Mouse (Mus musculus): ENCODE results near the gene Notum.

Gene Notum

GRCm38 (mm10) chr11:120641255-120641654 lies 19.7 kb downstream of the Notum start:
- DNase-seq (ENCODE audit: extremely low spot score, low read depth, low spot score): no peak

- DNase-seq (ENCODE audit: extremely low spot score, low read depth, low spot score): no peak
These were observed 26.2 kb downstream of the Notum start for GRCm38 (mm10) chr11:120634810-120635209.

- peak; percentile 75 for DNase-seq (ENCODE audit: extremely low spot score, low read depth, low spot score)
These were observed 27.2 kb downstream of the Notum start, which contains the start of gene Mafg for GRCm38 (mm10) chr11:120633520-120634343. TSS of gene Mafg (minus strand) at chr11:120633600.

- no peak for DNase-seq (ENCODE audit: extremely low spot score, low read depth, low spot score)
These were observed 28.1 kb downstream of the Notum start for GRCm38 (mm10) chr11:120632559-120633519.

- DNase-seq (ENCODE audit: extremely low spot score, low read depth, low spot score): no peak
These were observed 29.1 kb downstream of the Notum start for GRCm38 (mm10) chr11:120631726-120632448.

GRCm38 (mm10) chr11:120630881-120631725 lies 29.9 kb downstream of the Notum start:
- DNase-seq (ENCODE audit: extremely low spot score, low read depth, low spot score): no peak

- no peak for DNase-seq (ENCODE audit: extremely low spot score, low read depth, low spot score)
These were observed 30.5 kb downstream of the Notum start for GRCm38 (mm10) chr11:120630401-120630871.

GRCm38 (mm10) chr11:120629911-120630310 lies 31.1 kb downstream of the Notum start:
- no peak for DNase-seq (ENCODE audit: extremely low spot score, low read depth, low spot score)

- no peak for DNase-seq (ENCODE audit: extremely low spot score, low read depth, low spot score)
These were observed 31.6 kb downstream of the Notum start for GRCm38 (mm10) chr11:120629341-120629730.

- no peak for DNase-seq (ENCODE audit: extremely low spot score, low read depth, low spot score)
These were observed 32.2 kb downstream of the Notum start for GRCm38 (mm10) chr11:120628601-120629340.

- no peak for DNase-seq (ENCODE audit: extremely low spot score, low read depth, low spot score)
These were observed 33.3 kb downstream of the Notum start for GRCm38 (mm10) chr11:120627468-120628300.

- no peak for DNase-seq (ENCODE audit: extremely low spot score, low read depth, low spot score)
These were observed 34.0 kb downstream of the Notum start for GRCm38 (mm10) chr11:120626785-120627467.

- no peak for DNase-seq (ENCODE audit: extremely low spot score, low read depth, low spot score)
These were observed 35.7 kb downstream of the Notum start, which contains the start of gene Sirt7 for GRCm38 (mm10) chr11:120625152-120625775. TSS of gene Sirt7 (minus strand) at chr11:120625240.

GRCm38 (mm10) chr11:120624680-120625111 lies 36.3 kb downstream of the Notum start:
- no peak for DNase-seq (ENCODE audit: extremely low spot score, low read depth, low spot score)

GRCm38 (mm10) chr11:120623961-120624679 lies 36.9 kb downstream of the Notum start:
- DNase-seq (ENCODE audit: extremely low spot score, low read depth, low spot score): no peak

GRCm38 (mm10) chr11:120622805-120623204 lies 38.2 kb downstream of the Notum start:
- no peak for DNase-seq (ENCODE audit: extremely low spot score, low read depth, low spot score)

Measured in hindlimb bud, embryonic 11.5 days (tissue).